Mouse (Mus musculus): ENCODE measurements around the gene Maml2.

Gene Maml2

DNA sequence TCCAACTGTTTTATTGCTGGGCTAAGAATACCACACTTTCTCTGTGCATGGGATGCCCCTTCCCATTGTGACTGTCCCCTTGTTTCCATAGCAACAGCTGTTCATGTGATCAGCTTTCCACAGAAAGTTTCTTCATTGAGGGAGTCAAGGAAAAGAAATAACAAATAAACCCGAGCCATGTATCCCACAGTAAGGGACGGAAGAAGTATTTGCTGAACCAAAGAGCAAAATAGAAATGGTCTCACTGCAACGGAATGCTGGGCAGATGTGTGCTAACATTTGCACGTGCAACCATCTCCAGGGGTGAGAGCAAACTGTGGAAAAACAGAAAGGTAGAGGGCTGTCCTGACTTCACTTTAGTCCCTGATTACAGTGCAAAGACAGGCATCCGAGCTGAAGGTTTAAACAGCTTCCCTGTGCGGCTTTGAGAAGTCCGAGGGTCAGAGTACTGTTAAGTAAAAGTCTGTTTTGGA is 156.9 kb downstream of the Maml2 start:
- no peak for DNase-seq

DNA sequence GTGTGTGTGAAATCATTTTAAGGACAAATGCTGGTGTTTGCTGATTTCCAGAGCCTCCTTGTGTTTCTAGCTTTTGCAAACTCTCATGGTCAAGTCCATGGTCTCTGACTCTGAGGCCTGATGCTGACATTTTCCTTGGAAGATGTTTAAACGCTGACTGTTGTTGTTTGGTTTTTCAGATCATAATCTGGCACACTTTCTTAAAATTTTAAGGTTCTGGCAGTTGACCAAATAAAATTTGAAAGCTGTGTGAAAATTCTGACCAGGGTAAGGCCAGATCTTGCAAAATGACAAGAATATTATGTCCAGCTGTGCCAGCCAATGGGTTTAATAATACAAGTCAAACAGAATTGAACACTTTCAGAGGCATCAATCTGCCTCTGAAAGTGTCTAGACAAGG is 157.5 kb downstream of the Maml2 start:
- DNase-seq: no peak

DNA sequence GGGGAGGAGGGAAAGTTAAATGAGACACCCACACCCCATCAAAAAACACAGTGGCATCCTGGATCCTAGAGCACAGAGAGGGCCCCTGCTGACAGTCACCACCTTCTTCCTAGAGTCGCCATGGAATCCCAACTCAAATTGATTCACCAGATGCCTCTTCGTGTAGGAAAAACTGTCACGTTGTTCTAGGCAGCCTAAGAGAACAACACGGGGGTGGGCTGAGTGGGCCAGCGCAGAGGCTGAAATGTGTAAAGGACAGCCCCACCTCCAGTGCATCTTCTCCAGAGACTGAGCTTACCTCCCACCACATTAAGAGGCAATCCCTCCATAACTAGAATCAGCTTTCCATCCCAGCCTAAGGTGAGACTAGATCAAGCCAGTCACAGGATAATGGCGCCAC is 160.0 kb downstream of the Maml2 start:
- DNase-seq: no peak

DNA sequence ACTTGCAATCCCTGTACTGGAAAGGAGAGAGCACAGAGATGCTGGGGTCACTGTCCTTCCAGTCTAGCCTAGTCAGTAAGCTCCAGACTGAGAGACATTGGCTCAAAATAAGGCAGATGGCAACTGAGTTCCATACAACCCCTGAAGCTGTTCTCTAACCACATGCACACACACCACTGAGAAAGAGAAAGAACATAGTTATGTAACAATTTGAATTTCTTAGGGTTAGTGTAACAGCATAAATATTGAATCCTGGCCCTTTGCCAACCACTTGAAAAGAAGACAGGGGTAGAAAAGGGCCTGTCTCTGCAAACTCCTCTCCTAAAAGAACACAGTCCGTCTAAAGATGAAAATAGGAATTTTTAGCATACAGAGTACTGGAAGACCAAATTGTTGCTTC is 161.6 kb downstream of the Maml2 start:
- no peak for DNase-seq

- no peak for DNase-seq
Observed at GRCm38 (mm10) chr9:13460012-13460411, 162.3 kb downstream of the Maml2 start.

DNA sequence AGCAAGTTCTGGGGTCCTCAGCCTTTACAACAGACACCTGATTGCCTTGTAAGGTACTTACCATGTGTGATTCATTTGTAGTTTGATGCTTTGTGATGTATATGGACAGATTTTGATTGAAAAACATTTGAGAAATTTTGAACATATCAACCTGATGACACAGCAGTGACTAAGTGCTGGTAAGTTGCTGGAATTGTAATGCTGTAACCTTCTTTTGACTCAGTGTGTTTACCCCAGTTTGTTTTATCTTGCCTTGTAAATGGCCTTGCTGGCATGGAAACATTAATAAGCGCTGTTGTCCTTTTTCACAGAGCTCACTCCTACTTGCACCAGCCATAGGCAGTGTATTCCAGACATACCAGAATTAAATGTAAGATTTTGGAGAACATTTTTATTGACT is 163.2 kb downstream of the Maml2 start:
- no peak for DNase-seq

DNA sequence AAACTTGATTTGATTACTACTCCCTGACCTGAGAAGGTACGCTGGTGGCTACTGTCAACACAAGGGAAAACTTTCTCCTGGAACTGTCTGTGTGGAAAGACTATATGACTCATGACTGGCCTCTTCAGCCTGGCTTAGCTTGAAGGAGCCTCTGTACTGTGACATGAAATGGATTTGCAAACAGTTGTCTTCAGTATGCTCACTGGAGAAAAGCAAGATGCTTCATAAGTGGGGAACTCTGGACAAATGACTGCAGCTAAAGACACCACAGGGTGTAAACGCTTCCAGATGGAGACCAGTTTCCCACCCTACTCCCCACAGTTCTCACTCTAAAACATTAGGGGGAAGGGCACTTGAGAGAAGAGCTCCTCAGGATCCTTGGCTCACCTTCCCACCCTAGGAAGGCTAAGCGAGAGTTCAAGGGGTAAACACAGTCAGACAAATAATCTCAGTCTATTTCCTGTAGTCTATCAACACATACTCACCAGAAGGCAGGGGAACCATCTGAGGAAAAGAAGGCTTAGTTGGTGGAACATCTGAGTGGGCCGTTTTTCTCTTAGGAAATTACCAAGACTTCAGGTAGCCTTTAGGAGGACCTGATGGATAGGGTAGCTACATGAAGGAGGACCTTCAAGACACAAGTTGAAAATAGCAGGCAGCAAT is 167.7 kb downstream of the Maml2 start:
- no peak for DNase-seq

GRCm38 (mm10) chr9:13466351-13466750 is 168.6 kb downstream of the Maml2 start:
- DNase-seq: peak; percentile 51 to 53

DNA sequence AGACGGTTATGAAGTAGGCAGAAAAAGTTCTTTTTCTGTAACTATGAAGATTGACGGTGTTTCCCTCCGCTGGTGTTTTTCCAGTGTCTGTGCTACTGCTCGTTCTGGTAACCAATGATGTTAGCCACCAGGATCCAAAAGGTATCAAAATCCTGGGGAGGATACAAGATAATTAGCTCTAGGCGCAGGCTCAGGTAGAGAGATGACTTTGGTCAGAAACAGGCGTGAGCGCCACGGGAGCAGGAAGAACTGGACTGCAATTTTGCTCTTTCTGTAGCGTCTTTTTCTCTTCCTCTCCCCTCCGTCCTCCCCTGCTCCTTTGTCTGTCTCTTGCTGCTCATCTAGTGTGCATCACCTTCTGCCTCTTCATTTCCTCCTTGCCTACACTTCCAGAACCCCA is 169.1 kb downstream of the Maml2 start:
- DNase-seq: peak; percentile 28 to 43

DNA sequence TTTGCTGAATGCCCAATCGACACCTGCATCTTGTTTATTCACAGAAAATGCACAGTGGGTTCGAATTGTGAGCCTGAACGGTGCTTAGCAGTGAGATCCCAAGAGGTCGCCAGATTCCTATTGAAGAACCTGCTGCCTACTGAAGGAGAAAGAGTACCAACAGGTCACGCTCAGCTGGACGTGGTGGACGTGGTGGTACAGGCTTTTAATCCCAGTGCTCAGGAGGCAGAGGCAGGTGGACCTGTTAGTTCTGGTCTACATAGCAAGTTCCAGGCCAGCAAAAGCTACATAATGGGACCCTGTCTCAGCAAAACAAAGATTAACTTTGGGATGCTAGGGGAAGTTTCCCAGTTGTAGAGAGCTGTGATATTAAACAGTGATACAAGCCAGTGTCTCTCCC is 170.0 kb downstream of the Maml2 start:
- no peak for DNase-seq

- DNase-seq: peak; percentile 19 to 47
Observed at GRCm38 (mm10) chr9:13468778-13469177, 171.0 kb downstream of the Maml2 start.

DNA sequence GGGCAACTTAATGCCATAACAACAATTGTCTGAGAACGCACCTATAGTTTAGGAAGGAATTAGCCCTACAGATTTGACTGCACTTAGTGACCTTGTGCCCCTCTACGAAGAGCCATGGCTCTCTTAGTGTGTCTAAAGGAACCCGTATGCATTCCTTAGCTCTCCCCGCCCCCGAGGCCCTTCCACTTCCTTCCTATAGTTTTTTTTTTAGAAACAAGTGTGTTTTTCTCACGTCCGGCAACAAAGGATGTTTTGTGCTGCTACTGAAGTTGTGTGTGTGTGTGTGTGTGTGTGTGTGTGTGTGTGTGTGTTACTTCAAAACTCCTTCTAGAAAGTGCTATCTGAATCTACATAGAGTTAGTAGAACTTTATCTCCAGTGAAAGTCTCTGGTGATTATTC is 172.3 kb downstream of the Maml2 start:
- DNase-seq: peak; percentile 55 to 61

DNA sequence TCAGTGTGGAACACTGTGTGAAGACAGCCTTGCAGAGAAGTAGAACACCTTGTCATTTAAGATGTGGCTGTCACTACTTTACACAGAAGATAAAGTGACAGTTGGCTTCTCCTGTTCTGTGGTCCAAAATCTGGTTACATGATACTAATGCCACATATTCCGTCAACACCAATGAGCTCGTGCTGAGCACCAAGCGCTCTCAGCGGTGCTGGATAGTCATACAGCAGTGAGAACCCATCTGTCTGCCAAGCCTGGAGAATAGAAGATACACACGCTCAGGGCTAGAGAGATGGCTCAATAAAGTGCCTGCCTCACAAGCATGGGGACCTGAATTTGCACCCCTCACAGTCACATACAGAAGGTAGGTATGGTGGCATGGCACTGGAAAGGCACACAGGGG is 177.2 kb downstream of the Maml2 start:
- no peak for DNase-seq

GRCm38 (mm10) chr9:13479275-13479674 is 181.5 kb downstream of the Maml2 start:
- DNase-seq: no peak

DNA sequence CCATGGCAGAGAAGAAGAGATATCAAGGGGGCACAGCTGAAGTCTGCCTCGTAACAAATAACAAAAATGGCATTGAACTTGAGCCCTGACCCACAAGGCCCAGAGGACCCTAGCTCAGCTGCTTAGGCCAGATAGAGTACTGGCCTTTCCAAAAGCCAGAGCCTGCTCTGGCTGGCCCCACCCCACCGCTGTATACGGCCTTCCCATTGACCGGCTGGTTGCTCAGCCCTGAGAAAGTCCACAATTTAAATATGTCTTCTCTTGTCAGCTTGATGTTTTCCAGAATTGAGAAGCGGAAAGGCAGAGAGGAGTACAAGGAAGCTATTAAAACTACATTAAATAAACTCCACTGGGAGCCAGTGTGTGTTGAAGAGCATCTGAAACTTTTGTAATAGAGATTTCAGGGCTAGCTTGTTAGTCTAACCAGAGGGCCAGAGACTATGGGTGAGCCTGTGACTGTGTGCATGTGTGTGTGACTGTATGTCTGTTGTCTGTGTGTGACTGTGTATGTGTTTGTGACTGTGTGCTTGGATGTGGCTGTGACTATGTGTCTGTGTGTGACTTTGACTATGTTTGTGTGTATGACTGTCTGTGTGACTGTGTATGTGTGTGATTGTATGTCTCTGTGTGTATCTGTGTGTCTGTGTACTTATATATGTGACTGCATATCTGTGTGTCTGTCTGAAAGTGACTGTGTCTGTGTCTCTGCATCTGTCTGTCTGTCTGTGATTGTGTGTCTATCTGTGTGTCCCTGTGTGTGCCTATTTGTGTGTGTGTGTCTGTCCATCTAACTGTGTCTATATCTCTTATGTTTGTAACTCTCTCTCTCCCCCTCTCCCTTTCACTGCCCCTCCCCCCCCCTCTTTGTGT is 185.7 kb downstream of the Maml2 start:
- no peak for DNase-seq

DNA sequence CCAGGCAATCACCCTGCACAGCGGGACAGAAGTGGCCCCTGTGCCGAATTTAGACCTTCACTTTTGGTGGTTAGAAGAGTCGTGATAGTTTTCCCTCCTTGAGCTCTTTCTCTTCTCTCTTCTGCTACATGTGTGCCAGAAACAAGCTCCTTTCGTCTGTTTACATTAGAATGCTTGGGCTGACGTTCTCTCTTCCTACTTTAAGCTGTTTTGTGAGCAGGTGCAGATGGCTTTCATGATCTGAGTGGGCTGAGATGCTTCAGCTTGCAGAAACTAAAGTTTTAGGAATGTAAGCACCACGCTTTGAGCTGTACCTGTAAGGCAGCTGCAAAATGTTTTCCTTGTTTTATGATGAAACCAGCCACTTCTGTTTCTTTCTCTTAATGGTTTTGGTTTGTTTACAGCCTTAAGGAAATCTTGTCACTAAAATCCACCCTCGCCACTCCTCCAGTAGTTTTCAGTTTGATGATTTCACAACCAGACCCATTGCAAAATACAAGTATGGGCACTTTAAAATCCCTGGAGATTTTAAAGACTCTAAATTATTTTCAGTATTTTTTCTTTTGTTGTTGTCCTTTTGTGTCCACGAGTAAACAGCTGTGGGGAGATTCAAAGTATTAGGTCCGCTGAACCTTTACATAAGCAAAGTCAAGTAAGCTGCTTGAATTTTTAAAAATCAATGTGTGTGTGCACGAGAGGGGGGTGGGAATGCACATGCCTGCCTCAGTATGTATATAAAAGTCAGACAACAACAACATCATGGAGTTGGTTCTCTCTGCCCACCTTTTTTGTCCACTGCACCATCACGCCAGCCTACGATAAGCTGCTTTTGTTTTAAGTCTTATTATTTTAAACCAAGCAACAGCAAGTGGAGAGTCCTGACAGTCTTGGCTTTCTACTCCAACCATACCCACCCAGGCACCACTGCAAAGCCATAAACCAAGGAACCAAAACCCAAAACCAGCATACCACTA is 186.8 kb downstream of the Maml2 start:
- DNase-seq: no peak

DNA sequence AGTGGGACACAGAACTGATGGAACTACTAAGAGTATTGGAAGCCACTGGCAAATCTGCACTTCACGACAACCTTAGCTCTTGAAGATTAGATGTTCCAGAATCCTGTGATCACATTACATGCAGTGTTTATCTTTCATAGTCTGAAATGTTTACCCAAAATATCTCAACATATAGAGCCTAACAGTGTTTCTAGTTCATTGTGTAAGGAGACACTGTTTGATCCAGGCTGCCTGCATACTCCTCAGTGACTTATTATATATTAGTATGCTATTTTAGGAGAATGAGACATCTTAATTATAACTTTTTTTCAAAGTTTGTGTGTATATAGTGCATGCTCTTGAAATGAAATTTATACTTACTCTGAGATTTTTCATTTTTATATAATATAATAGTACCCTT is 188.2 kb downstream of the Maml2 start:
- no peak for DNase-seq

- no peak for DNase-seq
Observed at GRCm38 (mm10) chr9:13491107-13491506, 193.3 kb downstream of the Maml2 start.

DNA sequence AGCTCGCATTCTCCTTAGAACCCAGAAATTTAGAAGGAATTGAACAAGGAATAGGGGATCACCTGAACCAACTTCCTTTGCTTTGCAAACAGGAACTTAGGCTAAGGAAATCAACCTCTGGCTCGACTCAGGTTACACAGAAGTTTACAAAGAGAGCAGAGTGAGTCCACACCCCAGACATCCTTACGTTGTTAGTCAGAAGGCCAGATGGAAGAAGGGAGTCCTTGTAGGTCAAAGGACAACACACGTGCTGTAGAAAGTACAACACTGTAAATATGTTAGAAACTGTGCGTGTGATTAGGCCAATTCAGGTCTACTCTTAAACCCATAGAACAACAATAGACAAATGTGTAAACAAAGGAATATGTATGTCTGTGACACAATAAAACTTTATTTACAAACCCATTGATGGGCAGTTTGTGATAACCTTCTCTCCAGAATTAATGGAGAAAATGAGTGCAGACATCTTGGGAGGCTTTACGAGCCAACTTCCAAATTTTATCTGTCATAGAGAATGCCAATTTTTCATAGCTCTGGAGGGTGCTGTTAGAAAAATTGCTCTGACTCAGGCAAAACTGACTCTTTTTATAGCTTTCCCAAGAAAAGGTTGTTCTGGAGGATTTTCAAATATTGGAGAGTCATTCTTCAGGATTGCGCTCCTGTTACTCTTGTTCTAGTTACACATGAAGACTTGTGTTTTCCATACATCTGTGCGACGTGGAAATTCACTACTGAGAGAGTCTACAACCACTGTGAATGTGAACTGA is 194.3 kb downstream of the Maml2 start:
- DNase-seq: no peak

DNA sequence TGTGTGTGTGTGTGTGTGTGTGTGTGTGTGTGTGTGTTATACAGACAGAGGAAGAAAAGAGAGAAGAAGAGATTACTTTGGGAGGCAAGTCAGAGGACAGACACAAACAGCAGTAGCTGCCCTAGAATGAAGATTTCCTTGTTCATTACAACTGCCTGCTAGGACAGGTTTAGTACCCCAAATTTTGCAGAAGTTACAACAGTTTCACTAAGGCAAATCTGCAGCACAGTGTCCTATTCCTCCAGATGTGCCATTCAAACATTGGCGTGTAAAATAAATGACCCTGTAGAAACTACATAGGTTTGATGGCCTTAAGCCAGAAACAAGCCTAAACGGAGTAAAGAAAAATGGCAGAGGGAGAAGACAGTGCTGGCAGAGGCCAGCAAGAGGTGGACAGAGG is 195.1 kb downstream of the Maml2 start:
- DNase-seq: no peak

DNA sequence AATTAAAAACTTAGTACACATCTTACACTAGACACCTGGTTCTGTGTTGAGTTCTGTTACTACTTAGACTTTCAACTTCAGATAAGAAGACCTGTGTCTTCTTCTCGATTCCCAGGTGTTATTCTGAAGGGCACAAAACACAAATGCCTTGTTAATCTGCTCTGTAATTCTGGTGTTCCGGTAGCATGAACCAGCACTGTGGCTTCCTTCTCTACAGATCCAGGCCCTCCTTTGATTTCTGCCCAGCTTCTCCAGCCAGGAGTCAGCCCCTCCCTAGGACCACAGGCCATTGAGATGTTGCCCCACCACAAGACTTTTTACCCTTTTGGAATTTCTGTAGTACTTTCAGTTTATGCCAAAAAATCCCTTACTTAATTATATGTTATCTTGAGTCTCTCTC is 196.0 kb downstream of the Maml2 start:
- DNase-seq: no peak

GRCm38 (mm10) chr9:13495530-13495929 is 197.8 kb downstream of the Maml2 start:
- DNase-seq: no peak

Measured in spleen, adult 18-20 months (tissue).